Mouse (Mus musculus) urinary bladder, adult 18-20 months (tissue): Measurements from ENCODE around the gene Fam20a.
"Not testable (repeated sequence)": the region's sequence is repeated elsewhere in the genome, so short reads cannot be mapped to it uniquely, and the experiment has no call there.

Experiments used
- DNase-seq, 2 experiments: peaks; one replicate each; pipeline ENCODE4 v3.0.0; 2022; ENCODE audit warnings: low spot score in 2 of 2, mixed read lengths in 2 of 2

The Fam20a gene

DNA sequence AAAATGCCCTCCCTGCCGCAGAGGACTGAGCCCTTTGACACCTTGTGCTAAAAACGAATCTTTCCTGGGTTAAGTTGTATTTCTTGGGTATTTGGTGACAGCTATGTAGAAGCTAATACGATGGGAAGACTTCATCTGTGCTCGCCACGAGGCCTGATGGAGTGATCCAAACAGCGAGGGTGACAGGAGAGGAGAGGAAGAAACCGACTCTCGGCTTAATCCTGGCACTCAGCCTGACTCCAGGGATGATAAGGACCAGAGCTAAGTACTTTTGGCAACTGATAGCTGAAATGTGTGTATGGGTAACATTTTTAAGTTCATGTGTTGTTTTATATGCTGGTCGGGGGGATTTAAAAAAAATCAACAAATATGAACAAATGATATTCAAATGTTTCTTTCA, 41.1 kb downstream of the Fam20a start:
- DNase-seq, result no peak

GRCm38 (mm10) chr11:109678291-109678690, 43.8 kb downstream of the Fam20a start:
- no peak for DNase-seq

- DNase-seq, result no peak
Measured at GRCm38 (mm10) chr11:109676621-109677373, 45.3 kb downstream of the Fam20a start.

DNA sequence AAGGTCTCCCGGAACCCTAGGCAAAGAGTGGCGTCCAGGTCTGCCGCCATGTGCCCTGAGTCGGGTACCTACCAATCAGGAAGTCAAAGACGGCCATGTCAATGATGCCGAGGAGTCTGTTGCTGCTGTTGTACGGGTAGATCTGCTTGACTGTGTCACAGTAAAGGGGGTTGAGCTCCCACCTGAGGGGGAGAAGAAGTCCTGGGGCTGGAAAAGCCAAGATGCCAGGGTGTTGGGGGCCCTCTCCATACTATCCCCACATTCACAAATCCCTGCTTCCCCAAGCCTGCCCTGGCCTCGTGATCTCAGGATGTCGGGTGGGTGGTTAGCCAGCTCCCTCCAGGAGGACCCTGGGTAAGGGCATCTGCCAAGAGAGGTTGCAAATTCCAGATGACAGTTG, 46.3 kb downstream of the Fam20a start:
- no peak for DNase-seq

DNA sequence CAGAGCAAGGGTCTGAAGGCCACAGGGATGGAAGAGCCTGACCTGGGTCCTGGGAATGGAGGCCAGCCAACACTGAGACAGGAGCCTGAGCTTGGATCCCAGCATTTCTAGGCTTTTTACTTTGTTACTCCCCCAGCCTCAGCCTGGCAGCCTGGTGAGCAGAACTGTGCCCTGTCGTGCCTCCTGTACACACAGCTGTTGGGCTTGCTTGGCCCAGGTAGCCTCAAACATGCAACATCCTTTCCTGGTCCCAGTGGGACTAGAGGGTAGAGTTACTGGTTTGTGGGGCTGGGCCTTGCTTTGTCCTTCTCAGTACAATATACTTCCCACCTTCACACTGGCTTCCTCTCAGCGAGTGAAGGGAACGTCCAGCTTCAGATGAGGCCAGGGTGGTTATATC, 46.9 kb downstream of the Fam20a start:
- no peak for DNase-seq

DNA sequence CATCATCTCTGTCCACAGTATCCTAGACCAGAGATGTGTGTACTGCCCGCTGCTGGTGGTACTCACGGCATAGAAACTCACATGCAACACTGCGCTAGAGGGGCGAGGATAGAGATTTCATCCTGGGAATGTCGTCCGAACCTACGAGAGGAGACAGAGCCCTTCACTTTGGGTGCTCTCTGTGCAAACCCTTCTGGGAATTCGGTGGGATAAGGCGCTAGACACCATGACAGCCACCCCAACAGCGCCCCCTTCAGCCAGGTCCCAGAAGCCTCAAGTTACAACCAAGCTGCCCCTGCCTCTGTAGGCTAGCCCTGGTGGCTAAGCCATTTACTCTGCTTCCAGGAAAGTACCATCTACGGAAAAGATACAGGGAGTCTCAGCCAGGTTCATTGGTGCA, 47.5 kb downstream of the Fam20a start:
- no peak for DNase-seq

GRCm38 (mm10) chr11:109673741-109674140, 48.3 kb downstream of the Fam20a start:
- DNase-seq, result no peak

DNA sequence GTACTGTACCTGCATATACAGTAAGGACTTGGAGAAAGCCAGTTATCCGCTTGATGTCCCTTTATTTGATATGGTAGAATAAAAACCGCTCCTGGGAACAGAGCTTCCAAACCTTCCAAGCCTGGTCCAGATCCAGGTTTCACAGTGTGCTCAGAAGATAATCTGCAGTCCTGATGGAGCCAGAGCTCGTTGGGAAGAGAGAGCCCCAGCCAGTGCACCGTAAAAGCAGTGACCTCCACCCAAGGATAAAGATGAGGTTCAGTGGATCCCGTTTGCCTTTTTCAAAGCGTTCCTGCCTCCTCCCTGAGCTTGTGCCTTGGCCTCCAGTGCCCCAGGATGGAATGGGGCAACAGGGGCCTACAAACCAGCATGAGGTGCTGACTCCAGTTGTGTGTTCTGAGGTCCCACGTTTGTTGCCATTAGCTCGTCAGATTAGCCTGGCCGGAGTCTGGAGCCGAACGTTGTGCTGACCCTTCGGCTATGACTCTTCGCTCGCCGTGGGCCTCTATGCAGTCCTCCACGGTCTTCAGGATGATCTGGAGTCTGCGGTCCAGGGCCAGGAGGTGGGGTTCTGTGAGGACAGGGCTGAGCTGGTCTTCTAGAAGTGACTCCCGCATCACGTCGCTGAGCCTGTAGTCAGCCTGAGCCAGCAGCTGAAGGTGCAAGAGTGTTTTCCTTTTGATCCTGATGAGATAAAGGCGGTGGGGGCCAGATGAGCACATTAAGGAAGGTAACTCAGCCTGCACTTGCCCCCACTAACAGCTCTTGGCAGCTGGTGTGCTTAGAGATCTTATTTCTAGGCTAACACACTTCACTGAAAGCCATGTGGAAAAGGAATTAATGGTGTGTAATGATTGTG, 49.0 kb downstream of the Fam20a start:
- no peak for DNase-seq

- no peak for DNase-seq
Measured at GRCm38 (mm10) chr11:109672396-109672795, 49.7 kb downstream of the Fam20a start.

GRCm38 (mm10) chr11:109672021-109672324, 50.1 kb downstream of the Fam20a start:
- no peak for DNase-seq

DNA sequence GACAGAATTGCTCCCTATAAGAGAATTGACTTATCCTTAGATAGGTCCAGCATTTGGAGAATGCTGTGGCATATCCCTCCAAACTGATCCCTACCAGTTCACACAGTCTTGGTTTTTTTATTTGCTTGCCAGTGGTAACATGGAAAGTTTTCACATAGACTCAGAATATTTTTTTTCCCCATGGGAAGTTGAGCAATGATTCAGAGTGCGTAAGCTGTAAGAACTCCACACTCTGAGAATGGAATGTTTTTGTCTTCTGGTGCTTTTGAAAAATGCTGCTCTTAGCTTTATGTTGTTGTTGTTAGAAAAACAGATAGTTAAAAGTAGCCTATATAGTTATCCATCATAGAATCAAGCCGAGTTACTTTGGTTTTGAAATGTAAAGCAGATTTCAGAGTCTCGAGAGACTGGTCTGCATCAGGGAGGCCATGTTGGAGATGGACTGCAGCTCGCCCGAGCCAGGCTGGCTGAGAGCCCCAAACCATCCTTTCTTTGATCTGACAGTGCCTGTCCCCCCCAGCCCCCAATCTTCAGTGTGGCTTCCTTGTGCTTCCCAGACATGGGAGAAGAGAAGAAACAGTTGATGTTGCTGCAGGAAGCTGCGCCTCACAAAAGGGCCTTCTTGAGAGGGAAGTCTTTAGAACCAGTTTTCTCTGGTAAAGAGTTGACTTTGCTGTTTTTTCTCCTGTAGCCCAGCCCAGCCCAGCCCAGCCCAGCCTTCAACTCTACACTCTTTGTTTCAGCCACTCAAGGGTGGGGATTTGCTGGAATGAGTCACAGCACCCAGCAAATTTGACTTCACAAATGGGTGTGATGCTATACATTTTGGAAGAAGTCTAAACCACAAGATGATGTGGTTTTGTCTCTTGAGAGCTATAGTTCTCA, 50.7 kb downstream of the Fam20a start:
- DNase-seq, result no peak

GRCm38 (mm10) chr11:109670026-109670916, 51.8 kb downstream of the Fam20a start:
- no peak for DNase-seq

- no peak for DNase-seq
Measured at GRCm38 (mm10) chr11:109669149-109669708, 52.9 kb downstream of the Fam20a start.

- no peak for DNase-seq
Measured at GRCm38 (mm10) chr11:109668115-109668725, 53.9 kb downstream of the Fam20a start.

GRCm38 (mm10) chr11:109667371-109667770, 54.7 kb downstream of the Fam20a start:
- DNase-seq, result no peak

GRCm38 (mm10) chr11:109666411-109666810, 55.7 kb downstream of the Fam20a start:
- DNase-seq, result no peak

- no peak for DNase-seq
Measured at GRCm38 (mm10) chr11:109665424-109665823, 56.7 kb downstream of the Fam20a start.

DNA sequence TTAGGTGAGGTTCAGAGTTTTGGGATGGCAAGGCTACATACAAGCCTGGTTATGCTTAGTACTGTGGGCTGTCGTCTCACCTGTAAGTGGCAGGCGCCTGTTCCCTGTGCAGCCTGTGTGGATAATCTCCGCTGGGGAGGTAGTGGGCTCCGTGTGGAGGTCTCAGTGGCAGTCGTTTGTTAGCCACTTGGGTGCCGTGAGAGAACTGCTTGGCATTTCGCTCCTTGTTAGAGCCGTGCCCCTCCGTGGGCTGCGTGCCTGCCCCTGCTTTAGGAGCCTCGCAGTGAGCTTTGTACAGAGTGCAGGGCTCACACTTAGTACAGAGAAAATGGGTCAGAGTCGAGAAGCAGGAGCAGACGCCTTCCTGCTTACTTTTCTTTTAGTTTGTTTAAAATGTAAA, 57.8 kb downstream of the Fam20a start:
- DNase-seq, result no peak

- DNase-seq, result not testable (repeated sequence)
Measured at GRCm38 (mm10) chr11:109660526-109660925, 61.6 kb downstream of the Fam20a start.

DNA sequence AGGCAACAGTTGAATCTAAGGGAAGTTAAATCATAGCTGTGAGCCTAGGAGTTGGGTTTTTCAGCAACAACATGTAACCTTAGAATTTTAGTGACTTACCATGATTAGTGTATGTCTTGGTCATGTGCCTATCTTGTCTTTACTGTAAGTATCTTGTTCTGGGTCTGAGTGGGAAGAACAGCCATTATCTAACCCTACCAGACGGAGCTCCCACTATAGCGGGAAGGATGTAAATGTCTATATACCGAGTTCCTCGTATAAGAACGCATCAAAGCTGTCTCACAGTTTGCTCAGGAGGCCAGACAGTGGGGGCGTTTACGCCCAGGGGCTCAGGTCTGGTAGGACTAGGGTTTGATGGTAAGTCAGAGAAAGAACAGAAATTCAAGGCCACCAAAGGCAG, 65.8 kb downstream of the Fam20a start:
- DNase-seq, result no peak
